Comparison of ENCODE assay signal across 9 mouse cellular contexts in genomic region chr14:32856246-32856645, GRCm38 (mm10). TPM values are rescaled to one million over a fixed set of nuclear protein-coding genes. Genes with fewer than 3 reads are reported as not detected.
DNase-seq lines count a peak whose midpoint lies in the region; ATAC-seq and TF ChIP-seq lines count a peak whose summit lies in the region.
"Had no signal": no experiment of that assay in that cellular context is flagged by ENCODE, and none has a peak within 500 bp of the region (broad histone marks: within the 10 kb centered on the region; RNA-seq: fewer than 3 reads in every experiment).

No protein-coding gene starts in this region.

- no peaks in the 10 kb centered on the region for H3K9me3 ChIP-seq in kidney, embryonic 15.5 days (replicated peaks)
- H3K9me3 ChIP-seq in forebrain, embryonic 11.5 days (ENCODE audit: control insufficient read depth, low read length): no peaks in the 10 kb centered on the region
- H3K9me3 ChIP-seq in intestine, embryonic 16.5 days (ENCODE audit: control insufficient read depth, low read length): no peaks in the 10 kb centered on the region
- no peaks in the 10 kb centered on the region for H3K9me3 ChIP-seq in neural tube, embryonic 12.5 days

- peak overlapping the region; percentile 88 for H3K4me2 ChIP-seq in kidney, embryonic 15.5 days
- H3K4me2 ChIP-seq in forebrain, embryonic 11.5 days (ENCODE audit: low read depth, low read length, severe bottlenecking): peak overlapping the region; percentile 88; the same call in 1 of the 2 replicates
- H3K4me2 ChIP-seq in intestine, embryonic 16.5 days (ENCODE audit: low read depth, low read length): peak overlapping the region; percentile 81
- peak overlapping the region; percentile 83 for H3K4me2 ChIP-seq in neural tube, embryonic 12.5 days (replicated peaks)

- H3K4me3 ChIP-seq in kidney, embryonic 15.5 days (replicated peaks): peak overlapping the region; percentile 59
- peak overlapping the region; percentile 52 for H3K4me3 ChIP-seq in forebrain, embryonic 11.5 days (ENCODE audit: low read depth, low read length)
- H3K4me3 ChIP-seq in intestine, embryonic 16.5 days (ENCODE audit: low read length): peak overlapping the region; percentile 59
- H3K4me3 ChIP-seq in neural tube, embryonic 12.5 days: peak overlapping the region; percentile 50
- H3K4me3 ChIP-seq in left cerebral cortex, adult 2 months: no peak overlapping the region; the same call in 1 of the 2 replicates
- H3K4me3 ChIP-seq in thymus, adult 2 months (ENCODE audit: control insufficient read depth, insufficient read depth, low read length): no peak overlapping the region

- WGBS in kidney, embryonic 15.5 days: 33% methylated on average over 5 of the region's 5 CpGs
- WGBS in forebrain, embryonic 11.5 days: 50% methylated on average over 5 of the region's 5 CpGs
- 30% methylated on average over 5 of the region's 5 CpGs for whole genome bisulfite sequencing in intestine, embryonic 16.5 days
- WGBS in neural tube, embryonic 12.5 days: 42% methylated on average over 5 of the region's 5 CpGs
- WGBS in thymus, adult 2 months: 44% methylated on average over 5 of the region's 5 CpGs

- no peak for TF ChIP-seq POLR2A in thymus, adult 2 months (IDR thresholded peaks at IDR 0.05; ENCODE audit: control insufficient read depth, extremely low read depth, insufficient read depth, low read length, poor library complexity)

- no peaks in the 10 kb centered on the region for H3K36me3 ChIP-seq in kidney, embryonic 15.5 days
- H3K36me3 ChIP-seq in forebrain, embryonic 11.5 days (ENCODE audit: control insufficient read depth, insufficient read depth, low read length): no peaks in the 10 kb centered on the region
- H3K36me3 ChIP-seq in intestine, embryonic 16.5 days (ENCODE audit: control insufficient read depth, insufficient read depth, low read length): no peaks in the 10 kb centered on the region
- H3K36me3 ChIP-seq in neural tube, embryonic 12.5 days: no peaks in the 10 kb centered on the region
- H3K36me3 ChIP-seq in thymus, adult 2 months (ENCODE audit: control insufficient read depth, insufficient read depth, low read length): no peaks in the 10 kb centered on the region

- no peak for ATAC-seq in kidney, embryonic 15.5 days (replicated peaks; ENCODE audit: low FRiP score)
- no peak for ATAC-seq in forebrain, embryonic 11.5 days (replicated peaks; ENCODE audit: low FRiP score)
- ATAC-seq in intestine, embryonic 16.5 days: no peak
- no peak; the same call in 1 of the 2 replicates for ATAC-seq in neural tube, embryonic 12.5 days (ENCODE audit: low FRiP score, low read depth)

- 0 out of 2 replicates have a peak overlapping the region, but pooled peaks have one; percentile 69 for H3K27ac ChIP-seq in kidney, embryonic 15.5 days
- no peak overlapping the region for H3K27ac ChIP-seq in forebrain, embryonic 11.5 days (ENCODE audit: low read depth, low read length)
- peak overlapping the region; percentile 77; the same call in 1 of the 2 replicates for H3K27ac ChIP-seq in intestine, embryonic 16.5 days (ENCODE audit: low read length)
- H3K27ac ChIP-seq in neural tube, embryonic 12.5 days: no peak overlapping the region
- H3K27ac ChIP-seq in left cerebral cortex, adult 2 months: no peak overlapping the region
- H3K27ac ChIP-seq in thymus, adult 2 months (ENCODE audit: control insufficient read depth, insufficient read depth, low read length): no peak overlapping the region

- intact Hi-C loops in left cerebral cortex, adult 2 months (cut with DNase I): loop anchor here (2.0 kb wide), 1 partner anchor 105 kb away; no protein-coding TSS in a partner anchor

- TF ChIP-seq CTCF in left cerebral cortex, adult 2 months (IDR thresholded peaks at IDR 0.05): no peak
- no peak for TF ChIP-seq CTCF in thymus, adult 2 months (IDR thresholded peaks at IDR 0.05; ENCODE audit: borderline replicate concordance, control insufficient read depth, extremely low read depth, insufficient read depth, low read length, poor library complexity)

- H3K4me1 ChIP-seq in kidney, embryonic 15.5 days: peaks cover 44% of the 10 kb centered on the region
- no peaks in the 10 kb centered on the region; the same call in 1 of the 2 replicates for H3K4me1 ChIP-seq in forebrain, embryonic 11.5 days (replicated peaks; ENCODE audit: control insufficient read depth, insufficient read depth, low read length)
- H3K4me1 ChIP-seq in intestine, embryonic 16.5 days (ENCODE audit: control insufficient read depth, insufficient read depth, low read length): 0 out of 2 replicates have a peak, but pooled peaks cover 19% of the 10 kb centered on the region
- peaks cover 16% of the 10 kb centered on the region; the same call in 1 of the 2 replicates for H3K4me1 ChIP-seq in neural tube, embryonic 12.5 days
- no peaks in the 10 kb centered on the region for H3K4me1 ChIP-seq in thymus, adult 2 months (replicated peaks; ENCODE audit: control insufficient read depth, insufficient read depth, low read length)

- no peak for DNase-seq in kidney, adult 18-20 months
- no peak for DNase-seq in forebrain, embryonic 11.5 days (ENCODE audit: low spot score)
- DNase-seq in left cerebral cortex, adult 2 months (ENCODE audit: extremely low spot score in 1 of 2, low spot score in 2 of 2): no peak
- DNase-seq in thymus, adult 2 months: no peak
- no peak for DNase-seq in cerebellum, postnatal 36 days

- peak overlapping the region; percentile 60; the same call in 1 of the 2 replicates for H3K9ac ChIP-seq in kidney, embryonic 15.5 days
- H3K9ac ChIP-seq in forebrain, embryonic 11.5 days (ENCODE audit: low read length): peak overlapping the region; percentile 80; the same call in 1 of the 2 replicates
- H3K9ac ChIP-seq in intestine, embryonic 16.5 days (ENCODE audit: low read depth, low read length): peak overlapping the region; percentile 78; the same call in 1 of the 2 replicates
- no peak overlapping the region for H3K9ac ChIP-seq in neural tube, embryonic 12.5 days

- H3K27me3 ChIP-seq in kidney, embryonic 15.5 days: peaks cover 24% of the 10 kb centered on the region; the same call in 1 of the 2 replicates
- peaks cover 7% of the 10 kb centered on the region for H3K27me3 ChIP-seq in forebrain, embryonic 11.5 days (ENCODE audit: control insufficient read depth, insufficient read depth, low read length)
- H3K27me3 ChIP-seq in intestine, embryonic 16.5 days (replicated peaks; ENCODE audit: control insufficient read depth, insufficient read depth, low read length): no peaks in the 10 kb centered on the region
- H3K27me3 ChIP-seq in neural tube, embryonic 12.5 days (replicated peaks): peaks cover 4% of the 10 kb centered on the region; the same call in 1 of the 2 replicates
- peaks cover 4% of the 10 kb centered on the region; the same call in 1 of the 2 replicates for H3K27me3 ChIP-seq in thymus, adult 2 months (ENCODE audit: control insufficient read depth, insufficient read depth, low read length)

RNA-seq across cellular contexts. Expression of gene Vstm4, which starts 0.3 kb away (rescaled TPM):
- polyA plus RNA-seq in kidney, embryonic 15.5 days (2015; fragmentation: Nextera tagmentation; extraction: Ambion mirVana): 35.8 and 39.7 TPM in 2 replicates
- 2.8 and 3.2 TPM in 2 replicates for polyA plus RNA-seq in forebrain, embryonic 11.5 days (2014; fragmentation: Nextera tagmentation; extraction: Ambion mirVana)
- polyA plus RNA-seq in intestine, embryonic 16.5 days (2015; fragmentation: Nextera tagmentation; extraction: Ambion mirVana): 26.6 and 28.3 TPM in 2 replicates
- 8.6 and 9.5 TPM in 2 replicates for polyA plus RNA-seq in neural tube, embryonic 12.5 days (2016; fragmentation: Nextera tagmentation; extraction: Ambion mirVana)
- 1 to 10 TPM; 3.9 to 4.4 TPM for total RNA-seq in left cerebral cortex, adult 2 months (2021)
- polyA plus RNA-seq in thymus, adult 2 months (2012; rRNA removed): 1.2 and 1.8 TPM in 2 replicates

RNA-seq across cellular contexts. Expression of gene Fam170b, which starts 22.5 kb away (rescaled TPM):
- 0.06 and 0.13 TPM in 2 replicates for polyA plus RNA-seq in kidney, embryonic 15.5 days (2015; fragmentation: Nextera tagmentation; extraction: Ambion mirVana)
- polyA plus RNA-seq in forebrain, embryonic 11.5 days (2014; fragmentation: Nextera tagmentation; extraction: Ambion mirVana): 0.16 TPM in 1 of 2 replicates, not detected in the other
- 0.10 TPM in 2 replicates for polyA plus RNA-seq in intestine, embryonic 16.5 days (2015; fragmentation: Nextera tagmentation; extraction: Ambion mirVana)
- polyA plus RNA-seq in neural tube, embryonic 12.5 days (2016; fragmentation: Nextera tagmentation; extraction: Ambion mirVana): not detected in 2 replicates
- not detected for total RNA-seq in left cerebral cortex, adult 2 months (2021)
- polyA plus RNA-seq in thymus, adult 2 months (2012; rRNA removed): not detected in 2 replicates
- total RNA-seq: layer of hippocampus, postnatal 14 days had no signal

Comparison
In these comparisons a context has a peak if more than half of its experiments do, and no peak if none do; other contexts are left out.
1. H3K27ac ChIP-seq: peak in kidney, embryonic 15.5 days (single experiment) and intestine, embryonic 16.5 days (single experiment); none in forebrain, embryonic 11.5 days (single experiment), neural tube, embryonic 12.5 days (single experiment), left cerebral cortex, adult 2 months (single experiment) and thymus, adult 2 months (single experiment).
2. H3K4me3 ChIP-seq: peak in kidney, embryonic 15.5 days (single experiment), forebrain, embryonic 11.5 days (single experiment), intestine, embryonic 16.5 days (single experiment) and neural tube, embryonic 12.5 days (single experiment); none in left cerebral cortex, adult 2 months (single experiment) and thymus, adult 2 months (single experiment).
3. Peak in every context shown above with its lines, with median percentiles within 50 percentile points of each other: H3K4me2 ChIP-seq.